Mouse (Mus musculus) olfactory bulb, adult 2 months (tissue): ENCODE results near the gene Cxcr4.

Source experiments
- CTCF ChIP-seq: fragments of 200-500 bp; IDR thresholded peaks from 2 replicates; pipeline ENCODE4 v1.5.1; 2012; ENCODE audit warnings: low read depth, mild to moderate bottlenecking, low read length, moderate library complexity; ENCODE audit not compliant: insufficient read depth
- POLR2A ChIP-seq: fragments of 200-500 bp; IDR thresholded peaks from 2 replicates; pipeline ENCODE4 v1.6.1; 2012; ENCODE audit warnings: mild to moderate bottlenecking, low read depth, low read length, moderate library complexity; ENCODE audit not compliant: insufficient read depth

- TF ChIP-seq CTCF (no peak), POLR2A (no peak)
These were observed 11.8 kb downstream of the Cxcr4 start for GRCm38 (mm10) chr1:128580321-128580720.
